Mouse (Mus musculus) cerebellum, postnatal 25 days (tissue): ENCODE results near the gene Cend1.

Source experiments
- DNase-seq, 2 experiments: peaks; one replicate each; pipeline ENCODE4 v3.0.0; 2021; ENCODE audit warnings: mixed read lengths in 2 of 2

Cend1 gene

DNA sequence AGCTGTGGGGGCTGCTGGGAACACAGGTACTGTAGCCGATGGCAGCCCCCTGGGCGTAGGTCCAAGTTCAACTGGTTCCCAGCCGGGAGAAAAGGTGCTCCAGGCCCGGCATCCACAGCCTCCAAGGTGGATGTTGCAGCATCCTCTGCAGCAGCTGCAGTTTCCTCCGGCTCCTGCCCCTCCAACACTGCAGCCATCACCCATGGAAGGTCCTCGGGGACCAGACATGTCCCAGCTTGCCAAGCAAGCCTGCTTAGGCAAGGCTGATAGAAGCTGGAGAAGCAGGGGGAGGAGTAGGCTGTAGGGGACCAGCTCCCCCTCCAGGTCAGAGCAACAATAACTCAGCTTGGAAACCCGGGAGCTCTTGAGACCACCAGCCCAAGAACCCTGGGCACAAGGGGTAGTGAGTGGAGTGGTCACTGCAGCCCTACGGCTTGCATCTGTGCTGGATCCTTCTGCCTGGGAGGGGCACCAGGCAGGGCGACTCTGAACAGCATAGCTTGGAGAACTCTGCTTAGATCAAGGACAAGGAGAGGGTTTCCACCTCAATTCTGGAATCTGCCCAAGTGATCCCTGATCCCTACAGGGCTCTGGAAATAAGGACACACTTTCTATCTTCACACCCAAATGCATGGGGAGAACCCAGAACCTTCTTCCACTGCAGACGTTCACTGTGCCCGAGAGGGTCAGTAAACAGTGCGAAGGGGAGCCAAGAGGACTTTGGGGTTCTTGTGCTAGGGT lies 14.0 kb upstream of the Cend1 start:
- DNase-seq: peak in 1 of 2 experiments; percentile 33

DNA sequence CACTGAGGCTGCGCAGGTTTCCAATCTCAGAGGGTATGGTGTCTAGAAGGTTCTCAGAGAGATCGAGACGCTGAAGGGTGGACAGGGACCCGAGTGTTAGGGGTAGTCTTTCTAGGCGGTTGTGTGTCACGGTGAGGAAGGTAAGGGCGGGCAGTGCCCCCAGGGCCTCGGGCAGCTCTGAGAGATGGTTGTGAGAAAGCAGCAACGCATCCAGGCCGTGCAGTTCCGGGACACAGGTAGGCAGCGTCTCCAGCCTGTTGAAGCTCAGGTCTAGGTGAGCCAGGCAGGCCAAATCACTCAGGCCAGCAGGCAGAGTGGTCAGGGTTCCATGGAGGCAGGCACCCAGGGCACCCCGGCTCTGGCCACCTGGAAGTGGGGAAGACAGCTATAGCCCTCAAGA lies 12.9 kb upstream of the Cend1 start:
- no peak for DNase-seq

DNA sequence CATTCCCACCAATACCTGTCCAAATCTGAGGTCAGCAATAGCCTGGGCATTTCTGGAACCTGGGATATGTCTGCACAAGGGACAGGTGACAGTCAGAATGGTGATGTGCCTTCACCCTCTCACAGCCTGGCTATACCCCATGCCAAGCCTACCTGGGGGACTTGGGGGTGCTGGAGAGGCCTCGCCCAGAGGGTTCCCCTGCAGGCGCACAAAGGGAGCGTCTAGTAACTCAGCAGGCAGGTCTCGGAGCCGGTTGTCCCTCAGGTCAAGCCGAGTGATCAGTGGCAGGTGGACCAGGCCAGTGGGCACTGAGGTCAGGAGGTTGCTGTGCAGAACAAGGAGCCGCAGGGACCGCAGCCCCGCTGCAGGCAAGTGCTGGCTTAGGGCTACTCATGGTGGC lies 12.2 kb upstream of the Cend1 start:
- peak; percentile 7 to 23 for DNase-seq

DNA sequence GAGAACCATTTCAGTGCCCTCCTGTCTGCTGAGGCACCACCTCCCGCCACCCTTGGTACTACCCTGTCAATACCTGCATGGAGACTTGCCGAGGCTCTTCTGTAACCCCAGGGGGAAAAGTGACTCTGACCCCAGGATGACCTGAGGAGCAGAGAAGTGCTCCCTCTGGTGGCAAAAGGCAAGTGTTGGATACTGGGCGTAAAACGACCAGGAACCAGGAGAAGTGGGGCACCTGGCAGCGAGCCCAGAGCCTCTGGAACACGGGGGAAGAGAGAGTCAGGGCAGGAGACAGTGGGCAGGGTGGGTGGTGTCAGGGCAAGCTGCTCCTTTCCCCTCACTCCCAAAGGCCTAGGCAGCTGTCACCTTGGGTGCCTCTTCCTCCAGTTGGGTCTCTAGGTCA lies 11.3 kb upstream of the Cend1 start:
- DNase-seq: peak; percentile 73 to 85

DNA sequence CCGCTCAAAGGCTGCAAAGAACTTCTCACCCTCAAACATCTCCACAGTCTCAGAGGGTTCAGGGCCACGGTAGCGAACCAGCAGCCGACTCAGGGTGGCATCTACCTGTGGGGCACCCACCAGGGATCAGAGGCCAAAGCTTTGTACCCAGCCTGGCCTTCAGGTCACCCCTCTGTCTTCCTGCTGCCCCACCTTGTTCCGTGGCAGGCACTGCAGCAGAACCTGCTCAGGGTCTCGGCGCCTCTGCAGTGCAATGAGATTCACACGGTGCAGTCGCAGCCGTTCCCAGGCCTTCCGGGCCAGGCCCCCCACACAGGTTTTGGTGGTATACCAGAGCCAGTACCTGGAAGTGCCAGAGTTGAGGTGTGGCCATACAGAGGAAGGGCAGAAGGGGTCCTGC lies 10.5 kb upstream of the Cend1 start:
- peak; percentile 11 to 32 for DNase-seq

DNA sequence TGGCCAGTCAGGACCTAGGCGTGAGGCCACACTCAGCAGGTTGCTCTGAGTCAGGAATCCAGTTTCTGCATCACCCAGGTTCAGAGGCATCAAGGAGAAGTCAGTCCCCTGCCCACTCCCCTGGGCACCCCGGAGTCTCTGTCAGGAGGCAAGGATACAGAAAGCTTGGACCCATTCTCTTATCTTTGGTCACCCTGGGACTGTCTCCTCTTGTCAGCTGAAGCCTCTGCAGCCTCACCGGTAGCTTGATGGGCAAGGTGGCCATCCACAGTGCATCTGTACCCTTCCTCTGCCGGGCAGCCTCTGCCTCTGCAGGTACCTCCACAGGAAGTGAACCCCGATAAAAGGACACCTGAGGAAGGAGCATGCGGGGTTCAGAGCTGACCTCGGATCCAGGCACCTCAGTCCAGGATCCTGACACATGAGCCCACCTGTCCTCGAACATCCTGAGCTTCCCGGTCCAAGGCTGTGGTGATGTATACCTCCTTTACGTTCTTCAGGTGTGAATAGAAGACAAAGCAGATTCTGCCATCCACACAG lies 9.9 kb upstream of the Cend1 start:
- peak in 1 of 2 experiments; percentile 41 for DNase-seq

DNA sequence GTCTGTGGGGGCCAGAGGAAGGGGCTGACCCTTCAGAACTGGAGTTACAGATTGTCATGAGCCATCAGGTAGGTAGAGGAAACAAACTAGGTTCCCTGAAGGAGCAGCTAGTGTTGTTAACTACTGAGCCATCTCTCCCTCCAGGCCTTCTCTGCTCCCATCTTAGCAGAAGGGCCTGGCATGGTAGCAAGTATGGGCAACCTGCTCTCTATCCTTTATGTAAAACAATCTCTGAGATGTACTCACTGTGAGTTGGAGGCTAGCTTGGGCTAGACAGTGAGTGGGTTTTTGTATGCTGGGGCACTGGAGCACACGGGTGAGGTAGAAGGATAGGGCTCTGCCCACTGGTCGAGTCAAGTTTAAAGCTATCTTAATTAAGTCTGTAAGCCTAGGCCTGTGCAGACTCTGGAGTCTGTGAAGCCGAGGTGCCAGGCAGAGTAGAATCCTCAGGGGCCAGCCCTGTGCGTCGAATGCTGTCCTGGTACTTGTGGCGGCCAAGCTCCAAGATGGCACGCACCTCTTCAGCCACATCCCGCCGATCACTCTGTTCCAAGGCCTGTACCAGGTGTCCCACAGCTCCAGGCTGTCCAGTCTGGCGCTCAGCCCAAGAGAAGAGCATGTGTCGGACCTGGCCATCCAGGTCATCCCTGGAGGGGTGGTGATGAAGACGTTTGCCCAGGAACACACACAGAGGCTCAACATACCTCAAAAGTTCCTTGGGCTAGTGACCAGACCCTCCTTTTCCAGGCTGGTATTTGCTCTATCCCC lies 9.1 kb upstream of the Cend1 start:
- DNase-seq: peak; percentile 86 to 90

DNA sequence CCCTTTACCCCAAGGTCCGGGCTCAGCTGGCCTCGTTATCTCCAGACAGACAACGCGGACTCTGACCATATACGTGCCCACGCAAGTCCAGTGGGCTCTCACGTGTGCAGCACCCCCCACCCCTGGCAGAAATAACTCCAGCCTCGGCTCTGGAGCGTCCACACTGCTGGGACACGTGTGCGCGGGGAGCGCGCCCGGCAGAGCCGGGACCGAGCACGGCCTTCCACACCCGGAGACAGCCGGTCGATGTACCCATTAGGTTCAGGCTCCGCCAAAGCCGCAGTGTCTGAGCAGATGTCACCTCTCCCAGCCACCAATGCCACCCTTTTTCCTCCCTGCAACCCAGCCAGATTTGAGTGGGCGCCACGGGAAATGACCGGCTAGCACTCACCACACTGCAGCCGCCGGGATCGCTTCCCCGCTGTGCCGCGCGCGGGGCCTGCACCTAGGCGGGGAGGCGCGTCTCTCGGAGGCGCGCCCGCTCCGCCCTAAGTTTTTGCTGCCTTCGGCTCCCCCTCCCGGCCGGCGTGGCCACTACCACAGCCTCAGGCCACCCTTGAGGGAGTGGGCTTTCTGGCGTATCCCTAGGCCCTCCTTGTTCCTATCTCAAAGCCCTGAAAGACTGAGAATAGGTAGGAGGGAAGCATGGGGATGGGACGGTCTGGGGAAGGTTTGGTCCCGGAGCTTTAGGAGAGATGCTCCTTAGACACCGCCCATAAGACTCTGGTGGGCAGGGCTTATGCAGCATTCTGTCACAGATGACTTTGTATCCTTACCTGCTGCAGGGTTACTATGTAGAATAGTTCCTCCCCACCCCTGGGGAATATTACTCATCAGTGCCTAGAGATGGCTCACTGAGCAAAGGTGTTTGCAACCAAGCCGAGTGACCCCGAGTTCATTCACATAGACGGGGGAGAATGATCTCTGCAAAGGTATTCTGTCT lies 8.2 kb upstream of the Cend1 start, which contains the start of gene Slc25a22:
Gene Slc25a22, minus strand, starts transcription at position 715 of the 943 bp plus-strand sequence.
- peak; percentile 93 to 94 for DNase-seq

DNA sequence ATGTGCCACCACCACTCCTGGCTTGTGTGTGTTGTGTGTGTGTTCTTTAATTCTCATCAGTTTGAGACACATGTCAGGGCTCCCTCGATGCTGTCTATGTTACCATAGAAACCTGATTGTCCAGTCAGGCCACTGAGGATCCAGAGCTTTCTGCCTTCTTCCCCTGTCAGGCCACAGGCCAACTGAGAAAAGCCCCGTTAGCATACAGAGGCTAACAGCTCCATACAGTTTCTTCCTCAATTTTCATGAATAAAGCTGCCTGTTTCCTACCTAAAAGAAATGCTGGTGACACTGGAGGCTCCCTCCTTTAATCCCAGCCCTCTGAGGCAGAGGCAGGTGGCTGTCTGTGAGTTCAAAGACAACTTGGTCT lies 7.2 kb upstream of the Cend1 start:
- peak in 1 of 2 experiments; percentile 13 for DNase-seq

DNA sequence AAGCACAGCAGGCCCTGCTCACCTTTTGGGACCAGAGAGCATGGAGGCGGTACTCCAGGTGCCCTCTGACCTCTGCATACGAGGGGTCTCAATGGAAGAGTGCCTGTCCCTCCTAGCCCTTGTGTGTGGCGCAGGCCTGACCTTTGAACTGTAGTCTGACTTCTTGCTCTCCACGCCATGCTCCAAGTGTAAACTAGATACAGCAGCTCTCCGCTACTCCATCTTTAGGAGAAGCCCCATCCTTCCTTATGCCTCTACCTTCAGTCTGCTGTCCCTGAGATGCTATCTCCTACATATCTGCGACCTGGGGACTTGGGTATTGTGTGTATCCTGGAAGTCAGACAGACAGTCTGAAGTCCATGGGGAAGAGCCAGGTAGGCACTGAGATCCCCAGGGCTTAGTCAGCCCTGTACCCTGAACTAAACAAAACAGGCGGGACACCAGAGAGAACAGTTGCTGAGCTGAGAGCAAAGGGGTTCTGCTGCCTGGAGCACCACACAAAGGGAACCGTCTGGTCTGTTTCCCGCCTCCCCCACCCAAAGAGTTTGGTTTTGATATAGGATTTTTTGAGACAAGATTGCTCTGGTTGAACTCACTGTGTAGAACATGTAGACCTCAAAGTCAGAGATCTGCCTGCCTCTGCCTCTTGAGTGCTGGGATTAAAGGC lies 6.7 kb upstream of the Cend1 start:
- DNase-seq: peak; percentile 12 to 40

DNA sequence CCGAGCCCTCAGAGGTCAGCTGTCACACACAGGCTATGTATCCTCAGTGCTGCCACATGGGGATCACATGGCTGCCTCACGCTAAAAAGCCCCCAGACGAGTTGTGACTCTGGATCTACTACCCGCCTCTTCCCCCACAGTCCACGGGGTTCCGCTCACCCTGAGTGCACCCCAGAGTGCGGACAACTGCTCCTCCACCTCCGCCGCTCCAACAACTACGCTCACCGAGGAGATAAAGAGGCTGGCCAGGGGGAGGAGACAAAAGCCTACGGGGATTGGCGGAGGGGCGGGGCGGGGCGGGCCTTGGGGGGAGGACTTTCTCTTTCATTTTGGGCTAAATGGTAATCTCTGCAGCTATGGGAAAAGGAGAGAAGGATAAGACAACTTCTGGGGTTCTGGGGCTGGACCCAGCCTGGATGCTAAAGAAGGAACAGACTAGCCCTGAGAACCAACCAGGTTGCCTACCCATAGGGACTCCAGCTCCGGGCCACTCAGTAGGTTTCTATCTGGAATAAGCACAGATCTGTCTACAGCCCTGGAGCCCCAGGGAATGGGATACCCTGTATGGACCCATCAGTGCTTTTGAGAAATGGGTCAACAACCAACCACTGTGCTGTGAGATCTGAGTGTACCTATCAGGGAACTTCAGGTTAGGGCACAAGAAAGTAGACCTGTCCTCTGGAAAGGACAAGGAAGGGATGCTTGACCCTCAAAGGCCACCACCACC lies 6.0 kb upstream of the Cend1 start:
- peak; percentile 82 to 87 for DNase-seq

DNA sequence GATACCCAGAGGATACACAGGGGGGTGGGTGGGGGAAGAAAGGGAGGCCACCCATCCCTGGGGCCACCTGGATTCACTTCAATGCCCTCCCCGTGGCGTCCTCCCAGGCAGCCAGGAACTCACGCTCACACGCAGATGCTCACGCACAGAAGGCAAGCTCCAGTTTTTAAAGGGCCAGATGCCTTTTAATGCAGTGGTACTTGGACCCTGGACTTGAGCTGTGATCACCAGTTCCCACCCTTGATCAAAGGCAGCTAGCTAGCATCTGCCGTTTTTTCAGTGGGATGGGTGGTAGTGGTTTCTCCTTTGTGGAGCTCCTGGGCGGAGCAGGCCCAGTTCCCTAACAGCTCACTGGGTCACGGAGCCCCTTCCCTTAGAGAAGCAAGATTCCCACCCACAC lies 5.2 kb upstream of the Cend1 start:
- peak; percentile 86 to 89 for DNase-seq

DNA sequence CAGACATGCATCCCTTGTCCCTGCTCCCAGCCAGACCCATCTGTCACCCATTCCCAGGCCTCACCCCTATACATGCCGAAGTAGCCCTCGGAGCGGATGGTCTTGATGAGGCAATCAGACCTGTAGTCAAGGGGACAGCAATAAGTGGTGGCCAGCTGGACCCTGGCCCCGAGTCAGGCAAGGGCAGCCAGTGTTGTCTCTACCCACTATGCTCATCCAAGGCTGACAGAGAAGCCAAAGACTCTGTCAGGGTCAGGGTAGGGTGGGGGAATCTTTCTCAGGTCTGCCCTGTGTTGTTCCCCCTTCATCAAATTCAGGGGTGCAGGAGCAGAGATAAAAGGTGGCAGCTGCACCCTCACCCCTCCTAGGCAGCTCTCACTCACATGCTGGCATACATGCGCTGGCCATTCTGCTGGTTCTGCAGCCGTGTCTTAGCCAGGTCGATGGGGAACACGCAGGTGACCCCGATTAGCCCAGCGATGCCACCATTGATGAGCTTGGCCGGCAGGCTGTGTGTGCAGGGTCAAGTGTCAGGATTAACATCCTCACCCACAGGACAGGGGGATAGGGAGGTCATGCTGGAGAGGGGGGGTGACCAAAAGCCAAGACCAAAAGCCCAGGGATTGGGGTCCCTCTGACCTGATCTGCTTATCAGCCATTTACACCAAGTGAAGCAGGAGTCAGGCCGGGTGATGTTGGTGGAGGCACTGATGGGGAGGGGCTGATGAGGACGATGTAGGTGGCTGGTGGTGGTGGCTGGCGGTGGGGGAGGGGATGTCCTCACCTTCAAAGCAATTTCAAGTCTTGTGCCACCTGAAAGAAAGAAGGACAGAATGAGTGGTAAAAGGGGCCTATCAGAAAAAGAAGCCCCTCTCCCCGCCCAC lies 4.5 kb upstream of the Cend1 start:
- DNase-seq: peak; percentile 66 to 68

DNA sequence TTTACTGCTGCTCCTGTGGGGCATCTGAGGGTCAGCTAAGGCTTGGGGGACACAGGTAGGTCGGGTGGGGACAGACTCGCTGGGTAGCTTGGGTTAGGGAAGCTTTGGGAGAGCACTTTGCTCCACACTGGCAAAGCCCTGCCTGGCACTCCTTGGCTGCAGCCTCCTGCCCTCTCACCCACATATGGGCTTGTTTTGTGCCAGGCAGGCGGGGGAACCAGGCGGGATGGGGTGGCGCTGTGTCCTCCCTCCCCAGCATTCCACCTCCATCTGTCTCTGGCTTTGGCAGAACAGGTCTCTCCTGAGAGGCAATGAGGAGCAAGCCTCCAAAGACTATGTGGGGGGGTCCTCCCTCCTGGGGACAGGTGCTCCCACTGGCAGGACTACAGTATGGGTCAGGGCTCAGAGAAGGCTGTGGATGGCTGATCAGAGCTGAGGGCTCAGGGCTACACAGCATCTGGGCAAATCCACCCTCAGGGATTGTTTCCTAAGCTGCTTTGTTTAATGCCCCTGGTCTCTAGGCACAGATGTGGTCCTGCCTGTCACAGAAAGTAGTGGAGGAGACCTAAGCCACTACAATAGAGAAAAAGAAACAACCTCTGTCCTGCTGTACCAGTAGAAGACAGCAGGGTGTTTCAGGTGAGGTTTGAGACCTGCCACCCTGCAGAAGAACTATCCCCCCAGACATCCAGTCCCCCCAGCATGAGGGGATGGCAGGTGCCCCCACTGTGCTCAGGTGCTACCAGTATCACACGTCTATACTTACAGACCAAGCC lies 3.6 kb upstream of the Cend1 start:
- DNase-seq: peak; percentile 92 to 95

DNA sequence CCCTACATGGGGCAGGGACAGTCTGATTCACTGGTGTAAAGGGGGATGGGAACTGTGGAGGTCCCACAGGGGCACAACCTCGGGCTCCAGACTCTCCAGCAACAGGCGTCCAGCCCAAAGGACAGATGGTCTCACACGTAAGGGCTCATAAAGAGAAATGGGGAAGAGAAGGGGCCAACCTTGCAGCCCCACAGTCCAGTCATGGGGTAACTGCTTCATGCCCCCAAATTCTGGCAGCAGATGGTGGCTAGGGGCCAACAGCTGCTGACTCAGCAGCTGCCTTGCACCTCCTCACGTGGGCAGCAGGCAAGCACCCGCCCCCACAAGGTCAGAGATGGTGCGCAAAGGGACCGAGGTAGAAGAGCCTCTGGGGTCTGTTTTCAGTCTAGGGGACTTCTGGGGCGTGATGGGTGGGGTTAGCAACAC lies 2.9 kb upstream of the Cend1 start:
- DNase-seq: peak; percentile 70 to 78

DNA sequence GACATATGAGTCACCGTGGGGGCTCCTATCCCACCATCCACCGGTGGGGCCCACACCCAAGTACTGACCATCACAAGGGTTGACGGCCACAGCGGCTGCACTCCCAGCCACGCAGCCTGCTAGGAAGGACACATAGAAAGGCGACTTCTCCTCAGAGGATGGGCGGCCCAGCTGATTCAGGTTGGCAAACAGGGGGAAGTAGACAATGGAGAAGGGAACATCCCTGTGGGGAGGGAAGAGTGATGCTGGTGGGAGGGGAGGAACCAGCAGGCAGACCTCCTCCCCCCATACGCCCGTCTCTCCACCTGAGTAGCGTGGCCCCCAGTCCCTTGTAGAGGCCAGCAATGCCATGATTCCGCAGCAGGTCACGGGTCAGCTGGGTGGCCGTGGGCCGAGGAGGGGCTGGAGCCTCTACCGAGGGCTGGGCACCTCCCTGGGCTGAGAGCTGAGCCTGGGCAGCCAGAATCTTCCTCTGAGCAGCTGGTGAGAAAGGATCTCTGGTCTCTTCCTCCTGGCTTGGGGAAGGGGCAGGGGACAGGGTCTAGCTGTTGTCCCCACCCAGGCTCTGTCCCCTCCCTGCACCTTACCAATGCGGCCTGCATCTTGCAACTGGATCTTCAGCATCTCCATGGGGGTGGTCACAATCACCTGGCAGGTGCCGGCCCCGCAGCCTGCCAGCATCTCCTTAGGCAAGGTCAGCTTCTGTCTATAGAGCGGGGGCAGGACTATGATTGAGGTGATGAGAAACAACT lies 2.3 kb upstream of the Cend1 start:
- DNase-seq: peak in 1 of 2 experiments; percentile 47

DNA sequence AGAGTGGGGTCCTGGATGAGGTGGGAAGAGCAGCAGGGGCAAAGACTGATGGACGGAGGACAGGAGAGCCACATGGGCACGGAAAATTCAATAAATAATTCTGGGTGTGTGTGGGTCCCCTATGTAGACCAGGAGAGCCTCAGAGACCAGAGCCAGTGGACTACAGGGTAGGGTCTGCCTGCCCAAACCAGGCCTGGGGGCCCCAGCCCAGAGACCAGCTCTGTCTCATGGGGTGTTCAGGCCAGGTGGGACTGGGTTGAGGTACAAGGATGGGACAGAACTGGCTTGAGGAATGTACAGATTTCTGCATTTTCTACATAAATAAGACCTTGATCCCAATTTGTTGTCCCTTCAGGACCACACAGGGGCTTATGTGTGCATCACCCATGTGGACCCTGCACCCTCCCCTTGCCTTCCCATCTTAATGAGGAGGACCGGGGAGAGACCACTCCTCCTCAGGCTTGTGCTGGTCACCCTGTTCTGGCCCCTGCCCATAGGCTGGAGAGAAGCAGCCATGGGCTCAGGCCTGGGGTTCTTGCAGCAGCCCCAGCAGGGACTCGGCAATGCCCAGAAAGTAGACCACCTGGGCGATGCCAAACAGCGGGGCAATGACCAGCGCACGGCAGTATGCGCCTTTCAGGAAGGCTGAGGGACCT lies 1.4 kb upstream of the Cend1 start:
- peak; percentile 39 to 42 for DNase-seq
